Mouse (Mus musculus) neural tube, embryonic 11.5 days (tissue): ENCODE data around the gene Lhx6. TPM values are rescaled to one million over a fixed set of nuclear protein-coding genes. Genes with fewer than 3 reads are reported as not detected.

Experiments
- ATAC-seq: fragments of 200-750 bp; cut with Nextera tagmentation; 2 replicates; pipeline ENCODE4 v1.8.0; 2017; ENCODE audit warnings: moderate number of reproducible peaks, mild to moderate bottlenecking, moderate TSS enrichment, moderate library complexity; ENCODE audit not compliant: insufficient read depth, low FRiP score, low TSS enrichment
- DNase-seq: peaks from one replicate; pipeline ENCODE4 v3.0.0-alpha.2; 2015; ENCODE audit warnings: low spot score
- H3K27ac ChIP-seq: fragments of 300-500 bp; sonication (generic); 2 replicates; pipeline ENCODE4 v1.5.1; 2014; ENCODE audit warnings: low read depth, mild to moderate bottlenecking, low read length
- H3K27me3 ChIP-seq: fragments of 300-500 bp; sonication (generic); 2 replicates; pipeline ENCODE4 v1.6.1; 2014; ENCODE audit warnings: mild to moderate bottlenecking, low read length, mixed read lengths; ENCODE audit not compliant: control insufficient read depth, insufficient read depth
- H3K36me3 ChIP-seq: fragments of 300-500 bp; sonication (generic); 2 replicates; pipeline ENCODE4 v1.6.1; 2014; ENCODE audit warnings: mild to moderate bottlenecking, low read length, moderate library complexity, mixed read lengths; ENCODE audit not compliant: control insufficient read depth, insufficient read depth
- H3K4me1 ChIP-seq: fragments of 300-500 bp; sonication (generic); 2 replicates; pipeline ENCODE4 v1.6.1; 2014; ENCODE audit warnings: low read length, mixed read lengths; ENCODE audit not compliant: control insufficient read depth, insufficient read depth
- H3K4me2 ChIP-seq: fragments of 300-500 bp; sonication (generic); 2 replicates; pipeline ENCODE4 v1.6.1; 2014; ENCODE audit warnings: low read depth, mild to moderate bottlenecking, moderate library complexity
- H3K4me3 ChIP-seq: fragments of 300-500 bp; sonication (generic); 2 replicates; pipeline ENCODE4 v1.5.1; 2014; ENCODE audit warnings: low read depth, low read length
- H3K9ac ChIP-seq: fragments of 300-500 bp; sonication (generic); 2 replicates; pipeline ENCODE4 v1.6.1; 2014; ENCODE audit warnings: mild to moderate bottlenecking, low read length
- H3K9me3 ChIP-seq: fragments of 300-500 bp; sonication (generic); 2 replicates; pipeline ENCODE4 v1.6.1; 2016; ENCODE audit warnings: low read length; ENCODE audit not compliant: control insufficient read depth
- WGBS: fragments of 180-500 bp; shearing (Covaris S2); extraction: QIAGEN DNeasy Blood & Tissue Kit; methylation state at CpG from one replicate; pipeline ENCODE4 v1.1.7; 2014; 5-methylcytosine and 5-hydroxymethylcytosine counted together
- polyA plus RNA-seq: library from polyadenylated mRNA; unstranded; fragments of >200 nt; fragmentation: Nextera tagmentation; extraction: Ambion mirVana; gene quantifications from 2 replicates; pipeline ENCODE4 v1.2.1, GENCODE M21; 2014

Lhx6 gene
- polyA plus RNA-seq, 1 experiment from 2014 or later: 0.72 TPM

DNA sequence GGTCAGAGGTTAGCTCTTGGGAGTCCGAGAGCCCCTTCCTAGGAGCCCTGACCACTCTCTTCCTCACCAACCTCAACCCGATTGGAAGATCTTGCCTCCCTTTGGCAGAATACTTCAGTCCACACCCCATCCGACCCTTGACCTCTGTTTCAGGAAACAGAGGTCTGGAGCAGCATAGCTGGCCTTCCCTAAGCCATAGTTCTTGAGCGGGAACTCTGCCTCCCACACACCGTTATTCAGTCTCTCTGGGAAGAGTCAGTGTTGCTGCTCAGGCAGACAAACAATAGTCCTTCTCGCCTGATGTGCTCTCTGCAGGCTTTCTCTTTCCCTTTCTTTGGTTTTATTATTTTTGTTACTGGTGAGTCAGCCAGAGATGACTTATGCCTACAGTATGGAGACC is 5.5 kb downstream of the Lhx6 start:
- no peak overlapping the region for H3K4me2 ChIP-seq
- DNase-seq (no peak), ATAC-seq (no peak)
- no peak overlapping the region for H3K4me3 ChIP-seq
- no peak overlapping the region for H3K27ac ChIP-seq
- peaks cover 7% of the 10 kb centered on the region; the same call in 1 of the 2 replicates for H3K4me1 ChIP-seq
- under 1% methylated on average over 6 of the region's 6 CpGs for WGBS
- no peaks in the 10 kb centered on the region for H3K9me3 ChIP-seq
- H3K27me3 ChIP-seq: peaks cover 100% of the 10 kb centered on the region
- H3K36me3 ChIP-seq: no peaks in the 10 kb centered on the region
- H3K9ac ChIP-seq: no peak overlapping the region

DNA sequence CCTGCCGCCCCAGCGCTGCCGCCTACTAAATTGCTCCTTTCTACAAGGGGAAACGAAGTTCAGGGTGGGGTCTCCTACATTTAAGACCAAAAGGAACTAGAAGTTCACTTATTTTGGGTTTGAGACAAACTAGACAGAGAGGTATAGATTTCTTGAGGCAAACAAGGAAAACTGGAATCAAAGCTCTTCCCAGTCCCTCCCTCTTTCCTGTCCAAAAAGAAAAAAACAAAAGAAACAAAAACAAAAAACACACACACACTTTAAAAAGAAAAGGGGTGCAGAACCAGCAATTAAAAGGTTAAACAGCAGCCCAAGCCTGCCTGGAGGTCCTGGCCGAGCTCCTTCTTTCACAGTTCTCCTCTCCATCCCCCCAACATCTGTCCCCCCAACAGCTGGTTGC is 7.2 kb downstream of the Lhx6 start:
- Histone ChIP-seq H3K36me3 (no peaks in the 10 kb centered on the region), H3K4me2 (no peak overlapping the region), H3K27me3 (peaks cover 100% of the 10 kb centered on the region), H3K27ac (no peak overlapping the region), H3K4me1 (0 out of 2 replicates have a peak, but pooled peaks cover 2% of the 10 kb centered on the region), H3K9ac (no peak overlapping the region), H3K9me3 (no peaks in the 10 kb centered on the region), H3K4me3 (no peak overlapping the region)
- 4% methylated on average over 5 of the region's 5 CpGs for WGBS
- no peak for ATAC-seq
- DNase-seq: no peak

- Histone ChIP-seq H3K4me2 (no peak overlapping the region), H3K9ac (no peak overlapping the region), H3K9me3 (no peaks in the 10 kb centered on the region), H3K4me1 (0 out of 2 replicates have a peak, but pooled peaks cover under 1% of the 10 kb centered on the region), H3K4me3 (no peak overlapping the region), H3K27me3 (peaks cover 100% of the 10 kb centered on the region), H3K36me3 (no peaks in the 10 kb centered on the region), H3K27ac (no peak overlapping the region)
- WGBS: 1% methylated on average over 18 of the region's 18 CpGs
- no peak for ATAC-seq
- peak; percentile 47 for DNase-seq
Observed at GRCm38 (mm10) chr2:36097129-36097815, 7.9 kb downstream of the Lhx6 start.

- Histone ChIP-seq H3K27ac (no peak overlapping the region), H3K27me3 (peaks cover 100% of the 10 kb centered on the region), H3K4me3 (no peak overlapping the region), H3K4me2 (no peak overlapping the region), H3K9me3 (no peaks in the 10 kb centered on the region), H3K36me3 (no peaks in the 10 kb centered on the region), H3K4me1 (peaks cover 6% of the 10 kb centered on the region), H3K9ac (no peak overlapping the region)
- DNase-seq (no peak), ATAC-seq (no peak)
- 3% methylated on average over 31 of the region's 31 CpGs for WGBS
Observed at GRCm38 (mm10) chr2:36093914-36094475, 11.2 kb downstream of the Lhx6 start.

GRCm38 (mm10) chr2:36093301-36093700 is 11.9 kb downstream of the Lhx6 start:
- Histone ChIP-seq H3K27me3 (peaks cover 95% of the 10 kb centered on the region), H3K4me2 (no peak overlapping the region), H3K9ac (no peak overlapping the region), H3K9me3 (no peaks in the 10 kb centered on the region), H3K36me3 (no peaks in the 10 kb centered on the region), H3K4me3 (no peak overlapping the region), H3K4me1 (peaks cover 6% of the 10 kb centered on the region), H3K27ac (no peak overlapping the region)
- ATAC-seq (no peak), DNase-seq (no peak)
- 12% methylated on average over 7 of the region's 7 CpGs for WGBS

- Histone ChIP-seq H3K4me3 (no peak overlapping the region), H3K27ac (no peak overlapping the region), H3K4me1 (peaks cover 6% of the 10 kb centered on the region), H3K9me3 (no peaks in the 10 kb centered on the region), H3K9ac (no peak overlapping the region), H3K36me3 (no peaks in the 10 kb centered on the region), H3K27me3 (peaks cover 89% of the 10 kb centered on the region), H3K4me2 (no peak overlapping the region)
- 2% methylated on average over 4 of the region's 4 CpGs for WGBS
- ATAC-seq (no peak), DNase-seq (no peak)
Observed at GRCm38 (mm10) chr2:36092748-36093147, 12.5 kb downstream of the Lhx6 start.

DNA sequence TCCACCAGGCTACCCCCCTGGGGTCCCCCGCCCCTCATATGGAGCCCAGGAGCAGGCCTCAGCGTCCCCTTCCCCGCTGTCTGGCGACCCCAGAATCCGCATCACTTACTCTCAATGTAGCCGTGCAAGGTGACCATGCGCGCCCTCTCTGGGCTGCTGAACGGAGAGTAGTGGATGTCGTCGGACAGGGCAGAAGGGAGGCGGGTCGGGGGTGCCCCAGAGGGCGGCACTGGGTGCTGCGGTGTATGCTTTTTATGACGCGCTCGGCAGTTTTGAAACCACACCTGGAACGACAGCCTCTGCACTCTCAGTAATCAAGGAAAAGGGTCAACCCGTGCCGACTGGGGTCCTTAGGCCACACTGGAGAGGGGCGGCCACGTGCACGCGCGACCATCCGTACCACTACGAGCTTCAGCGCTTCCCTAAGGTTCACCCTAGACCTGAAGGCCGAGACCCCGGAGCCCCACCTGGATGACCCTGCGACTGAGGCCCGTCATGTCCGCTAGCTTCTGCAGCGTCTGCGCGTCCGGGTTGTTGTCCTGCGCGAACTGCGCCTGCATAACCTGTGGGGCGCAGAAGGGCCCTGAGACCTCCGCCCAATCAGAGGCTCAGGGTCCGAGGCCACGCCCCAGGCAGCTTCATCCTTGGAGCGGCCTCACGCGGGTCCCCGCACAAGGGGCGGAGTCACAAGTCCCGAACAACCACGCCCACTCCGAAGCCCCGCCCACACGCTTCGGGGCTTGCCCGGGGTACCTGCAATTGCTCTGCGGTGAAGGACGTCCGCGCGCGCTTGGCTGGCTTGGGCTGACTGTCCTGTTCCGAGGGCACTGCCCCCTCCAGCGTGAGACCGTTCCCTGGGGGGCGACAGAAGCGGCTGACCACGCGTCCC is 14.1 kb downstream of the Lhx6 start:
- Histone ChIP-seq H3K9me3 (no peaks in the 10 kb centered on the region), H3K4me1 (peaks cover 6% of the 10 kb centered on the region), H3K27me3 (peaks cover 75% of the 10 kb centered on the region), H3K27ac (no peak overlapping the region), H3K4me3 (peak overlapping the region; percentile 39), H3K4me2 (peak overlapping the region; percentile 69), H3K36me3 (no peaks in the 10 kb centered on the region), H3K9ac (no peak overlapping the region)
- DNase-seq (peak; percentile 86), ATAC-seq (peak; percentile 92)
- under 1% methylated on average over 69 of the region's 70 CpGs for WGBS

GRCm38 (mm10) chr2:36089190-36089589 is 16.0 kb downstream of the Lhx6 start:
- no peak for ATAC-seq
- WGBS: 47% methylated on average over 3 of the region's 3 CpGs
- no peak overlapping the region for H3K4me2 ChIP-seq
- DNase-seq: no peak
- peaks cover 58% of the 10 kb centered on the region for H3K27me3 ChIP-seq
- H3K4me3 ChIP-seq: no peak overlapping the region
- H3K27ac ChIP-seq: no peak overlapping the region
- H3K4me1 ChIP-seq: peaks cover 6% of the 10 kb centered on the region
- H3K9ac ChIP-seq: no peak overlapping the region
- no peaks in the 10 kb centered on the region for H3K36me3 ChIP-seq
- H3K9me3 ChIP-seq: no peaks in the 10 kb centered on the region
